22 mouse cellular contexts compared by ENCODE assay signal in genomic region chr13:112386494-112387075, GRCm38 (mm10).
DNase-seq lines count a peak whose midpoint lies in the region; ATAC-seq and TF ChIP-seq lines count a peak whose summit lies in the region.
"Had no signal": no experiment of that assay in that cellular context is flagged by ENCODE, and none has a peak within 500 bp of the region (broad histone marks: within the 10 kb centered on the region; RNA-seq: fewer than 3 reads in every experiment).

No protein-coding gene starts in this region.

- no peaks in the 10 kb centered on the region for H3K36me3 ChIP-seq in kidney, embryonic 16.5 days (ENCODE audit: insufficient read depth, low read length)
- H3K36me3 ChIP-seq in hindbrain, embryonic 14.5 days (replicated peaks; ENCODE audit: control insufficient read depth, insufficient read depth): no peaks in the 10 kb centered on the region
- no peaks in the 10 kb centered on the region for H3K36me3 ChIP-seq in midbrain, embryonic 10.5 days
- H3K36me3 ChIP-seq: embryonic facial prominence, embryonic 13.5 days; forebrain, embryonic 12.5 days; G1E; hindbrain, embryonic 12.5 days had no signal

- H3K9ac ChIP-seq in kidney, embryonic 16.5 days (replicated peaks; ENCODE audit: low read length): no peak overlapping the region
- H3K9ac ChIP-seq in hindbrain, embryonic 14.5 days: no peak overlapping the region
- H3K9ac ChIP-seq: embryonic facial prominence, embryonic 13.5 days; forebrain, embryonic 12.5 days; hindbrain, embryonic 12.5 days had no signal

- no peak for DNase-seq in gastrocnemius, adult 2 months
- DNase-seq in gastrocnemius, adult 8-10 months (ENCODE audit: low spot score in 2 of 2): no peak
- DNase-seq in kidney, postnatal 25 days: no peak
- peak; percentile 37 for DNase-seq in Patski (ENCODE audit: low read depth, low spot score)
- DNase-seq in hindbrain, embryonic 14.5 days (ENCODE audit: low spot score): no peak
- no peak for DNase-seq in midbrain, embryonic 10.5 days (ENCODE audit: low spot score)
- DNase-seq: adrenal gland, postnatal 10 days; B cell, adult 2 months; cerebellum, adult 11-12 months; cerebellum, adult 9-10 months; cerebellum, postnatal 25 days; gastrocnemius, postnatal 25 days; heart, postnatal 10 days; heart, postnatal 4 days had no signal

- 0 out of 2 replicates have a peak, but pooled peaks have one; percentile 13 for ATAC-seq in kidney, embryonic 16.5 days (ENCODE audit: low FRiP score, low TSS enrichment)
- no peak for ATAC-seq in Patski
- peak; percentile 65 for ATAC-seq in megakaryocyte, adult 5-6 weeks (ENCODE audit: poor library complexity, severe bottlenecking)
- no peak for ATAC-seq in hindbrain, embryonic 14.5 days (ENCODE audit: low FRiP score)
- ATAC-seq: CD4-positive, CD25-positive, alpha-beta regulatory T cell, adult 4 months; forebrain, embryonic 16.5 days had no signal

- in situ Hi-C loops in Patski (cut with MboI; ENCODE audit: low pct_unique_long_range_greater_than_20kb): no loop called here

- CTCF ChIA-PET in Patski (lab: Charles Lee): interaction anchor here (1.0 to 1.9 kb wide), 7 partner anchors 10 to 80 kb away, joined by 3 to 9 read pairs (median 3); no protein-coding TSS in a partner anchor

- WGBS in kidney, embryonic 16.5 days: 38% methylated on average over 2 of the region's 2 CpGs
- 65% methylated on average over 2 of the region's 2 CpGs for WGBS in hindbrain, embryonic 14.5 days
- WGBS in midbrain, embryonic 10.5 days: 86% methylated on average over 2 of the region's 2 CpGs

- no peaks in the 10 kb centered on the region for H3K27me3 ChIP-seq in kidney, embryonic 16.5 days (ENCODE audit: insufficient read depth, low read length)
- no peaks in the 10 kb centered on the region for H3K27me3 ChIP-seq in Patski
- no peaks in the 10 kb centered on the region for H3K27me3 ChIP-seq in hindbrain, embryonic 14.5 days (ENCODE audit: control insufficient read depth, insufficient read depth, low read length)
- H3K27me3 ChIP-seq in midbrain, embryonic 10.5 days (ENCODE audit: low read depth, poor library complexity, severe bottlenecking): no peaks in the 10 kb centered on the region
- H3K27me3 ChIP-seq: embryonic facial prominence, embryonic 13.5 days; forebrain, embryonic 12.5 days; hindbrain, embryonic 12.5 days had no signal

- no peak overlapping the region for H3K4me3 ChIP-seq in gastrocnemius, adult 2 months
- no peak overlapping the region for H3K4me3 ChIP-seq in kidney, embryonic 16.5 days (ENCODE audit: low read length)
- no peak overlapping the region for H3K4me3 ChIP-seq in hindbrain, embryonic 14.5 days (replicated peaks; ENCODE audit: low read length)
- no peak overlapping the region for H3K4me3 ChIP-seq in midbrain, embryonic 10.5 days
- H3K4me3 ChIP-seq: embryonic facial prominence, embryonic 13.5 days; forebrain, embryonic 12.5 days; hindbrain, embryonic 12.5 days had no signal

- peak overlapping the region; percentile 46; the same call in 1 of the 2 replicates for H3K27ac ChIP-seq in gastrocnemius, adult 2 months
- no peak overlapping the region for H3K27ac ChIP-seq in kidney, embryonic 16.5 days (ENCODE audit: low read length)
- H3K27ac ChIP-seq in hindbrain, embryonic 14.5 days: no peak overlapping the region
- no peak overlapping the region for H3K27ac ChIP-seq in midbrain, embryonic 10.5 days (replicated peaks)
- H3K27ac ChIP-seq: embryonic facial prominence, embryonic 13.5 days; forebrain, embryonic 12.5 days; hindbrain, embryonic 12.5 days had no signal

- H3K9me3 ChIP-seq in kidney, embryonic 16.5 days (ENCODE audit: low read length): no peaks in the 10 kb centered on the region
- H3K9me3 ChIP-seq in hindbrain, embryonic 14.5 days (ENCODE audit: control insufficient read depth, low read length): no peaks in the 10 kb centered on the region
- no peaks in the 10 kb centered on the region for H3K9me3 ChIP-seq in midbrain, embryonic 10.5 days (replicated peaks)
- H3K9me3 ChIP-seq: embryonic facial prominence, embryonic 13.5 days; forebrain, embryonic 12.5 days; G1E; hindbrain, embryonic 12.5 days had no signal

- TF ChIP-seq CTCF in gastrocnemius, adult 2 months (IDR thresholded peaks at IDR 0.05): no peak
- TF ChIP-seq CTCF in Patski (IDR thresholded peaks at IDR 0.05): no peak

- POLR2A ChIA-PET in Patski (lab: Charles Lee): interaction anchor here (0.5 kb wide), 1 partner anchor 59 kb away, joined by 3 read pairs; no protein-coding TSS in a partner anchor

- peaks cover 7% of the 10 kb centered on the region; the same call in 1 of the 2 replicates for H3K4me1 ChIP-seq in kidney, embryonic 16.5 days (ENCODE audit: insufficient read depth, low read length)
- H3K4me1 ChIP-seq in hindbrain, embryonic 14.5 days (replicated peaks; ENCODE audit: control insufficient read depth, insufficient read depth, low read length): no peaks in the 10 kb centered on the region
- no peaks in the 10 kb centered on the region for H3K4me1 ChIP-seq in midbrain, embryonic 10.5 days
- H3K4me1 ChIP-seq: forebrain, embryonic 12.5 days had no signal

- H3K4me2 ChIP-seq in kidney, embryonic 16.5 days (replicated peaks; ENCODE audit: low read depth, low read length): no peak overlapping the region
- H3K4me2 ChIP-seq in hindbrain, embryonic 14.5 days (replicated peaks): no peak overlapping the region
- H3K4me2 ChIP-seq: embryonic facial prominence, embryonic 13.5 days; forebrain, embryonic 12.5 days; hindbrain, embryonic 12.5 days had no signal

- intact Hi-C loops in gastrocnemius, adult 2 months (cut with DNase I): no loop called here

Comparison
In these comparisons a context has a peak if more than half of its experiments do, and no peak if none do; other contexts are left out.
1. ATAC-seq: peak in kidney, embryonic 16.5 days (single experiment) and megakaryocyte, adult 5-6 weeks (single experiment); none in Patski (single experiment) and hindbrain, embryonic 14.5 days (single experiment).